Mouse (Mus musculus): ENCODE results near the gene Itpka. TPM values are rescaled to one million over a fixed set of nuclear protein-coding genes. Genes with fewer than 3 reads are reported as not detected.

The Itpka gene
- polyA plus RNA-seq, 1 experiment from 2014 or later: 0.19 TPM

DNA sequence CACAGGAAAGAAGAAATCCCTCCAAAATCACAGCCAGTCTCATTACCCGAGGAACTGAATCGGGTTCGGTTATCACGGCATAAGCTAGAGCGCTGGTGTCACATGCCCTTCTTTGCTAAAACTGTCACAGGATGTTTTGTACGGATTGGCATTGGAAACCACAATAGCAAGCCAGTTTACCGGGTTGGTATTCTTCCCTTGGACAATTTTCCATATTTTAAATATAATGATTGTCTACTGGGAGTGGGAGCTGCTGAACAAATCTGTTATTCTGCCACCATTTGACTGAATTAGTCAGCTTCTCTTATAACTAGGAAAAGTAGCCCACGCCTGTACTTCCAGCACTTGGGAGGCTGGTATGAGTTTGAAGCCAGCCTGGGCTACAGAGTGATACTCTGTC, 21.1 kb upstream of the Itpka start:
- Histone ChIP-seq H3K27me3 (ENCODE audit: control insufficient read depth, insufficient read depth, low read depth, low read length) (no peaks in the 10 kb centered on the region), H3K9me3 (replicated peaks; ENCODE audit: control insufficient read depth, low read length, poor library complexity, severe bottlenecking) (no peaks in the 10 kb centered on the region), H3K4me3 (ENCODE audit: low read depth, low read length) (no peak overlapping the region), H3K4me2 (ENCODE audit: low read length) (no peak overlapping the region), H3K36me3 (ENCODE audit: control insufficient read depth, insufficient read depth, low read length) (peaks cover 42% of the 10 kb centered on the region), H3K4me1 (ENCODE audit: control insufficient read depth, insufficient read depth, low read length) (no peaks in the 10 kb centered on the region), H3K27ac (ENCODE audit: low read length) (no peak overlapping the region), H3K9ac (ENCODE audit: low read depth, low read length) (no peak overlapping the region)
- 98% methylated on average over 8 of the region's 8 CpGs for WGBS
- no peak for ATAC-seq

DNA sequence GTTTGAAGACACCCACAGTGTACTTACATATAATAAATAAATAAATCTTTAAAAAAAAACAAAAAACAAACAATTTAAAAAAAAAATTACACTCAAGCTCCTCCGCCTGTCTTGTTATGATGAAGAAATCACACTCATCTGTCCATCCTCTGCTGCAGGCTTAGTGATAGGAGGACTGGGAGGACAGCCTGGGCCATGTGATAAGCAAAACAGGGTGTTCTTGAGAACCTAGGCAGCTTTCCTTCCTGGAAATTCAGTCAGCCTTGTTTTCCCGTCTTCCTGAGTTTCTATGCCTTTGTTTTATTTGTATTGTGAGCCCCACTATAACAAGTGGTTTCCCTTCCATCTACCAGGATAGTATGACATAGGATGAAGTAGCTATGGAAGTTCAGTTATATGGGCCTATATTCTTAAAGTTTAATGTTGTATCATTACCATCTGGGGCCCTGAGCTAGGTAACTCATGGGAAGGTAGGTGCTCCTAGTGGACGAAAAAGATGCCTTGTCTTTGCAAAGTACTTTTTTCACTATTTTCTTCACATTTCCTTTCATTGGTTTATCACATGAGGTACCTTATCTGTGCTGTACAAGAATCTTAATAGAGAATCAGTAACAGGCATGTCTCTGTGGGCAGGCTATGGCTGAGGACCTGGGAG, 14.2 kb upstream of the Itpka start:
- Histone ChIP-seq H3K36me3 (ENCODE audit: control insufficient read depth, insufficient read depth, low read length) (peaks cover 50% of the 10 kb centered on the region), H3K4me1 (ENCODE audit: control insufficient read depth, insufficient read depth, low read length) (no peaks in the 10 kb centered on the region), H3K27me3 (ENCODE audit: control insufficient read depth, insufficient read depth, low read depth, low read length) (no peaks in the 10 kb centered on the region), H3K9me3 (replicated peaks; ENCODE audit: control insufficient read depth, low read length, poor library complexity, severe bottlenecking) (no peaks in the 10 kb centered on the region), H3K4me2 (ENCODE audit: low read length) (no peak overlapping the region), H3K27ac (ENCODE audit: low read length) (no peak overlapping the region), H3K9ac (ENCODE audit: low read depth, low read length) (no peak overlapping the region), H3K4me3 (ENCODE audit: low read depth, low read length) (no peak overlapping the region)
- 93% methylated on average over 3 of the region's 3 CpGs for WGBS
- no peak for ATAC-seq

DNA sequence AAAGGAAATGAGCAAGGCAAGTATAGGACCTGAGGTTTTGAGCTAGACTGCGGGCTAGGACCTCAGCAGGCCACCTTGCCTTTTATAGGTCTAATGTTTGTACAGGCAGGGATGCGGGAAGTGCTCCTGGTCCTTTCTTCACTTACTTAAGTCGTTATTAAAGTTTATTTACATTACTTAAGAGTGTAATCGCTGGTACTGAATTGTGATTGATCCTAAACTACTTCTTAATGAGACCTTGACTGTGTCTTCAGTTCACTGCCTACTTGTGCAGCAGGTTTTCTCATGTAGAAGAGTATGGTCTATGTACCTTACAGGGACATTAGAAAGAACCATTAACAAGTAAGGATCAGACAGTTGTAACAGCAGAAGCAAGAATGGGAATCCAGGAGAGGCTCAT, 11.4 kb upstream of the Itpka start:
- 95% methylated on average over 4 of the region's 4 CpGs for WGBS
- peaks cover 52% of the 10 kb centered on the region for H3K36me3 ChIP-seq (ENCODE audit: control insufficient read depth, insufficient read depth, low read length)
- H3K4me3 ChIP-seq (ENCODE audit: low read depth, low read length): no peak overlapping the region
- no peak overlapping the region for H3K4me2 ChIP-seq (ENCODE audit: low read length)
- no peaks in the 10 kb centered on the region for H3K27me3 ChIP-seq (ENCODE audit: control insufficient read depth, insufficient read depth, low read depth, low read length)
- no peak overlapping the region for H3K9ac ChIP-seq (ENCODE audit: low read depth, low read length)
- ATAC-seq: no peak
- H3K4me1 ChIP-seq (ENCODE audit: control insufficient read depth, insufficient read depth, low read length): no peaks in the 10 kb centered on the region
- H3K9me3 ChIP-seq (replicated peaks; ENCODE audit: control insufficient read depth, low read length, poor library complexity, severe bottlenecking): no peaks in the 10 kb centered on the region
- H3K27ac ChIP-seq (ENCODE audit: low read length): no peak overlapping the region

DNA sequence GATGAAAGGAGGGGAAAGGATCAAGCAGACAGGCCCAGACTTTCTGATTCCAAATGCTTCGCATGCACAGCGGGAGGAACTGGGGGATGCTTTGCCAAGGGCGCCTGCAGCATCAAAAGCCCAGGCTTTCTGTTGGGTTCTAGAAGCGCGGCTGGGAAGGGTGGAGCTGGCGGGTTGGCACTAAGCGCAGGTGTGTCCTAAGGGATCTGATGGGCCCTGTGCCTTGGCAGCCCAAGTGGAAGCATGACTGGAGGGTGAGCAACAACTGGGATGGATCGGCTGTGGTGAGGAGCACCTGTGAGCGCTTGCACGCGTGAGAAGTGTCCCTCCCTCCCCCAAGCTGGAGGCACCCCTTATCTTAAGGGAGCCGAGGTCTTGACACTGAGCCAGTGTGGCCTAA, 5.0 kb upstream of the Itpka start:
- no peak for ATAC-seq
- no peak overlapping the region for H3K27ac ChIP-seq (ENCODE audit: low read length)
- no peak overlapping the region for H3K4me3 ChIP-seq (ENCODE audit: low read depth, low read length)
- no peaks in the 10 kb centered on the region for H3K9me3 ChIP-seq (replicated peaks; ENCODE audit: control insufficient read depth, low read length, poor library complexity, severe bottlenecking)
- peaks cover 5% of the 10 kb centered on the region for H3K4me1 ChIP-seq (ENCODE audit: control insufficient read depth, insufficient read depth, low read length)
- peaks cover 9% of the 10 kb centered on the region; the same call in 1 of the 2 replicates for H3K27me3 ChIP-seq (ENCODE audit: control insufficient read depth, insufficient read depth, low read depth, low read length)
- H3K9ac ChIP-seq (ENCODE audit: low read depth, low read length): no peak overlapping the region
- H3K4me2 ChIP-seq (ENCODE audit: low read length): no peak overlapping the region
- 26% methylated on average over 12 of the region's 12 CpGs for WGBS
- H3K36me3 ChIP-seq (ENCODE audit: control insufficient read depth, insufficient read depth, low read length): peaks cover 19% of the 10 kb centered on the region

DNA sequence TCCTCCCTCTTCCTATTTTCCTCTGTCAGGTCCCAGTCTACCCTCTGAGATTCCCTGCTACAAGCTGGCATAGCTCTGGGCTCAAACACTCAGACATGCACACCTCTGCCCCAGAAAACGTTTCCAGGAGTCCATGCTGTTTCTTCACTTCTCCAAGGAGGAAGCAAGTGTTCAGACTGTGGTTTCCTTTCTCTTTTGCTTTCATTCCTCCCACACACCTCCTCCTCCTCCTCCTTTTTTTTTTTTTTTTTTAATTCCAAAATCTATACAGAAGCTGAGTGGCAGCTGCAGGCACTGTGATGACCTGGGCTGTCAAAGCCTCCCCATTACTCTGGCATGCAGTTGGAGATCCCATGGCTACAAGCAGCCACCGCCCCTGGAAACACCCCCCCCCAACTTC, 1.6 kb upstream of the Itpka start:
- WGBS: 20% methylated on average over 2 of the region's 2 CpGs

DNA sequence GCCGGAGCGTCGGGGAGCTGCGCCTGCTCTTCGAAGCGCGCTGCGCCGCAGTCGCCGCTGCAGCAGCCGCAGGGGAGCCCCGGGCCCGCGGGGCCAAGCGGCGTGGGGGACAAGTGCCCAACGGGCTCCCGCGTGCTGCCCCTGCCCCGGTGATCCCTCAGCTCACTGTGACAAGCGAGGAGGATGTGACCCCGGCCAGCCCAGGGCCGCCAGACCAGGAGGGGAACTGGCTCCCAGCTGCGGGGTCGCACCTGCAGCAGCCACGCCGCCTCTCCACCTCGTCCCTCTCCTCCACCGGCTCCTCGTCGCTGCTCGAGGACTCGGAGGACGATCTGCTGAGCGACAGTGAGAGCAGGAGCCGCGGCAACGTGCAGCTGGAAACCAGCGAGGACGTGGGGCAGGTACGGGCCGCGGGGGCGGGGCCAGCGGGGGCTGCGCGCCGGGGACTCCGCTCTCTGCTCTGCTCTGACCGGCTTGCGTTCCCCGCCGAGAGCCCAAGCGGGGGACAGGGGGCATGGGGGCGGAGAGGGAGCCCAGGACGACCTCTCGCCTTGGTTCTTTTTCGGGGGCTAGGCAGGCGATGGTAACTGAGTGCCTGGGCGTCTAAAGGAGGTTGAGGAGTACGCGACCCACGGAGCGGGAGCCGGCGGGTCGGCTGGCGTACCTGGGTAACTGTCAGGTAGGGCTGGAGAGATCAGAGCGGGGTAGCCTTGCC, 481 bp downstream of the Itpka start:
- WGBS: under 1% methylated on average over 65 of the region's 70 CpGs

More for the DNA sequence above, 1.6 kb upstream of the Itpka start:
- Histone ChIP-seq H3K4me2 (ENCODE audit: low read length) (no peak overlapping the region), H3K36me3 (ENCODE audit: control insufficient read depth, insufficient read depth, low read length) (no peaks in the 10 kb centered on the region), H3K27ac (ENCODE audit: low read length) (no peak overlapping the region), H3K9ac (ENCODE audit: low read depth, low read length) (no peak overlapping the region), H3K4me3 (ENCODE audit: low read depth, low read length) (no peak overlapping the region), H3K27me3 (ENCODE audit: control insufficient read depth, insufficient read depth, low read depth, low read length) (peaks cover 35% of the 10 kb centered on the region), H3K9me3 (replicated peaks; ENCODE audit: control insufficient read depth, low read length, poor library complexity, severe bottlenecking) (no peaks in the 10 kb centered on the region), H3K4me1 (ENCODE audit: control insufficient read depth, insufficient read depth, low read length) (peaks cover 22% of the 10 kb centered on the region)
- no peak for ATAC-seq

DNA sequence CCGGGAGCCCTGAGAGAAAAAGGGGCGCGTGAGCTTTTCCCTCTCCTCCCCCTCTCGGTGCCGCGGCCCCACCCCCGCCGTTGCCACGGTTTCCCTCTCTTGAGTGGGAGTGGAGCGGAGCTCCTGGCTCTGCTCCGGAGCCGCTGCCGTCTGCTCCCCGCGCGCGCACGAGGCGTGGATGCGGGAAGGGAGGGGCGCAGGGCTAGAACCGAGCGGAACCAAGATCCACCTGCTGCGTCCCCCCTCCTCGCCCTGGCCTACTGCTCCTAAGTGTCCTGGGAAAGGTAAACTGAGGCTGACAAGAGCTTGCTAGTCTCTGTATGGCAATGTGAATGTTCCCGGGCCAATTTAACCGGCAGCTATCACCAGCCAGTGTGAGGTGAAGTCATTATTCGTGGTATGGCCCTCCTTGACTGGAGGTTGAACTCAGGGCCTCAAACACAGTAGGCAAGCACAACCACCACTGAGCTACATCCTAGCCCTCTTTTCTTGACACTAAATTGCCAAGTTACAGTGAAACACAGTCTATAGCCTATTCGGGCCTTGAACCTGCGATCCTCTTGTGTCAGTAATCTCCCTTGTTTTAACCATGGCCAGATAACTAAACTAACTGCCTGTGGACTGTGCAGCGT, 1.2 kb downstream of the Itpka start:
- H3K36me3 ChIP-seq (ENCODE audit: control insufficient read depth, insufficient read depth, low read length): no peaks in the 10 kb centered on the region
- H3K9ac ChIP-seq (ENCODE audit: low read depth, low read length): peak overlapping the region; percentile 55; the same call in 1 of the 2 replicates
- H3K4me3 ChIP-seq (ENCODE audit: low read depth, low read length): peak overlapping the region; percentile 51
- ATAC-seq: no peak
- H3K4me1 ChIP-seq (ENCODE audit: control insufficient read depth, insufficient read depth, low read length): peaks cover 22% of the 10 kb centered on the region
- no peak overlapping the region for H3K27ac ChIP-seq (ENCODE audit: low read length)
- H3K9me3 ChIP-seq (replicated peaks; ENCODE audit: control insufficient read depth, low read length, poor library complexity, severe bottlenecking): no peaks in the 10 kb centered on the region
- peaks cover 35% of the 10 kb centered on the region for H3K27me3 ChIP-seq (ENCODE audit: control insufficient read depth, insufficient read depth, low read depth, low read length)
- 7% methylated on average over 24 of the region's 31 CpGs for WGBS
- peak overlapping the region; percentile 90 for H3K4me2 ChIP-seq (ENCODE audit: low read length)

More for the DNA sequence above, 481 bp downstream of the Itpka start:
- H3K27ac ChIP-seq (ENCODE audit: low read length): no peak overlapping the region
- H3K27me3 ChIP-seq (ENCODE audit: control insufficient read depth, insufficient read depth, low read depth, low read length): peaks cover 35% of the 10 kb centered on the region
- no peaks in the 10 kb centered on the region for H3K9me3 ChIP-seq (replicated peaks; ENCODE audit: control insufficient read depth, low read length, poor library complexity, severe bottlenecking)
- no peaks in the 10 kb centered on the region for H3K36me3 ChIP-seq (ENCODE audit: control insufficient read depth, insufficient read depth, low read length)
- H3K4me1 ChIP-seq (ENCODE audit: control insufficient read depth, insufficient read depth, low read length): peaks cover 22% of the 10 kb centered on the region
- peak overlapping the region; percentile 55 for H3K9ac ChIP-seq (ENCODE audit: low read depth, low read length)
- peak overlapping the region; percentile 51 for H3K4me3 ChIP-seq (ENCODE audit: low read depth, low read length)
- H3K4me2 ChIP-seq (ENCODE audit: low read length): peak overlapping the region; percentile 90
- ATAC-seq: peak; percentile 54

DNA sequence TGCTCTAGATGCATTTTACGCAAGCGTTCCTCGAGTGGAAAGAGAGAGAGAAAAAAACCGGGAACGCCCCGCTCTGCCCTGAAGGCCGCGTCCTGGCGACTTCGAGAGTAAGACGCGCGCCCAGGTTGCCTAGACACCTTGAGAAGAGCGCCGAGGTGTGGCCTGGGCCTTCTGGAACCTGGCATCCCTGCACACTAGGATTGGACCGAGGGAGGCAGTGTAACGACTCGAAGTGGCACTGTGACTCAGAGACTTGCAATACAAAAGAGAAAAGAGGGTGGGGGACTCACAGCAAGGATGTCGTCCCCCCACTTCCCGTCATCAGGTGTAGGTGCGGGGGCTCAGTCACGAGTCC, 1.6 kb downstream of the Itpka start:
- Histone ChIP-seq H3K9me3 (replicated peaks; ENCODE audit: control insufficient read depth, low read length, poor library complexity, severe bottlenecking) (no peaks in the 10 kb centered on the region), H3K27ac (ENCODE audit: low read length) (no peak overlapping the region), H3K4me1 (ENCODE audit: control insufficient read depth, insufficient read depth, low read length) (peaks cover 22% of the 10 kb centered on the region), H3K4me2 (ENCODE audit: low read length) (peak overlapping the region; percentile 29; the same call in 1 of the 2 replicates), H3K36me3 (ENCODE audit: control insufficient read depth, insufficient read depth, low read length) (no peaks in the 10 kb centered on the region), H3K4me3 (ENCODE audit: low read depth, low read length) (peak overlapping the region; percentile 8; the same call in 1 of the 2 replicates), H3K27me3 (ENCODE audit: control insufficient read depth, insufficient read depth, low read depth, low read length) (peaks cover 35% of the 10 kb centered on the region), H3K9ac (ENCODE audit: low read depth, low read length) (no peak overlapping the region)
- 6% methylated on average over 22 of the region's 22 CpGs for WGBS
- no peak for ATAC-seq
